Mouse (Mus musculus): ENCODE measurements at regions not wholly inside any gene's neighbourhood (a gene's known extent, or its start where the extent isn't known, plus 50 kb on each side); places are given as distances from the start of the nearest gene placed in this dataset.

DNA sequence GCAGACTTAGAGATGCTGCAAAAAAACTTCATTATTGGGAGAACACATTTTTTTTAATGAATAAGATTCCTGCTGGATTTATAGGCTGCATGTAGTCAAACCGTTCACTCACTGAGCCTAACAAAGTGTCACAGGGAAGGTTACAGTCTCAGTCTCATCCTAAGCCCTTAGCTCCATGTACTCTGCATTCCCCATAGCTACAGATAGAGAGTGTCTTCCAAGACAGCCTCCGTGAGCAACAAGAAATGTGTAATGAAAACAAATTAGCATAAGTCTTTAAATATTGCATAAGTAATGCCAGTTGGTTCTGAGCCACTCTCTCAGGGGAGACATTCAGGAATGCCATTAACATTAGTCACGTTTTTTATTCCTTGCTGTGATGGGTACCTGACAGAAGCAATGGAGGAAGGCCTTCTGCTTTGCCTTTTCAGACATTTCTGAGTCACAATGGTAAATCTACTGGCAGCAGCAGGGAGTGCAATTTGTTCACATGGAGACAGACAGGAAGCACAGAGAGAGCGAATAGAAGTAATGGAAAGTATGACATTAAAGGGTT is 376.7 kb downstream of the Fam84b start:
- TF ChIP-seq CTCF (IDR thresholded peaks at IDR 0.05; ENCODE audit: low read depth) (no peak), EP300 (IDR thresholded peaks at IDR 0.05; ENCODE audit: low read depth) (no peak)
